Mouse (Mus musculus) stomach, postnatal 0 days (tissue): ENCODE data around the gene Cryz.

ENCODE experiments used
- CTCF ChIP-seq: IDR thresholded peaks from 2 replicates; pipeline ENCODE4 v1.5.1; 2016; ENCODE audit warnings: antibody characterized with exemption, low read depth, mild to moderate bottlenecking, moderate library complexity
- EP300 ChIP-seq: optimal IDR thresholded peaks from 2 replicates; pipeline ENCODE3; 2016; ENCODE audit warnings: antibody characterized with exemption

- TF ChIP-seq CTCF (peak; percentile 68), EP300 (no peak)
These were observed 50.3 kb downstream of the Cryz start for GRCm38 (mm10) chr3:154646638-154647442.
